Mouse (Mus musculus): ENCODE data around the gene Nemf. TPM values are rescaled to one million over a fixed set of nuclear protein-coding genes. Genes with fewer than 3 reads are reported as not detected.
"Not testable (repeated sequence)": the region's sequence is repeated elsewhere in the genome, so short reads cannot be mapped to it uniquely, and the experiment has no call there.

Gene Nemf
- polyA plus RNA-seq, 1 experiment, result 3.0 TPM

DNA sequence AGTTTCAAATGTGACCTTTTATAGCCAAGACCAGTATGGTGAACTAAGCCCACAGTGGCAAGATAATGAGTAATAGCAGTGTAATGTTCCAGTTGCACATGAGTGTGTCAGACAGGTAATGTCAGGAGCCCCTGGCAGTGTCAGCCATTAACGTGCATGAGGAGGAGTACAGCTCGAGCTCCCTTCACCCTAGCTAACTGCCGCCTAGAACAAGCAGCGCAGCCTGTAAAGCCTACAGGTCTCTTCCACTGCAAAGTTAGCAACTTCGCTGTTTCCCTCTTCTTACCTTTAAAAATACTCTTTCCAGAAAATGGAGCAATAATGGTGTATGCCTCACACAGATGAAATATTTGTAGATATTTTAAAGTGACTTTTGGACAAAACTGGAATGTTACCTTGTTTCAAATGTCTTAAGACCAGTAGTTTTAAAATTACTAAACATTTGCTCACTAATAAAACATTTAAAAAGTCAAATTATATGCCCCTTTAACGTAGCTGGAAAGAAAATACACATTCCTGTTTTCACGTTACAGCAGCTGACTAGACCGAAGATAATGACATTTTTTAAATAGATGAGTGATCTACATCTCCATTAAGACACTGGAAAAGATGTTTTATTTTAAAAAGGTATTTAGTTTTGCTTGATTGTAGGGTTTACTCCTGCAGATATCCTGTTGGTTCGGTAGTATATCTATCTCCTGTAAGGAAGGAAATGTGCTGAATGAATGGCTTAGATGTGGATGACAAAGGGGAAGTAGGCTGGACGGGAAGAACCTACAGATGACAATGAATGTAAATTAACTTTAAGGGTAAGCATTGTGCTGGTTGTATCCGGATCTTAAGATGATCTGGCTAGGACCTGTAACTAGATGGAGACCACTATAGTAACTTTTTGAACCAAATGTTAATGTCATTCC lies 17.1 kb upstream of the Nemf start:
- 8% methylated on average over 11 of the region's 11 CpGs for WGBS
- no peak for DNase-seq (ENCODE audit: low read depth, low spot score)

DNA sequence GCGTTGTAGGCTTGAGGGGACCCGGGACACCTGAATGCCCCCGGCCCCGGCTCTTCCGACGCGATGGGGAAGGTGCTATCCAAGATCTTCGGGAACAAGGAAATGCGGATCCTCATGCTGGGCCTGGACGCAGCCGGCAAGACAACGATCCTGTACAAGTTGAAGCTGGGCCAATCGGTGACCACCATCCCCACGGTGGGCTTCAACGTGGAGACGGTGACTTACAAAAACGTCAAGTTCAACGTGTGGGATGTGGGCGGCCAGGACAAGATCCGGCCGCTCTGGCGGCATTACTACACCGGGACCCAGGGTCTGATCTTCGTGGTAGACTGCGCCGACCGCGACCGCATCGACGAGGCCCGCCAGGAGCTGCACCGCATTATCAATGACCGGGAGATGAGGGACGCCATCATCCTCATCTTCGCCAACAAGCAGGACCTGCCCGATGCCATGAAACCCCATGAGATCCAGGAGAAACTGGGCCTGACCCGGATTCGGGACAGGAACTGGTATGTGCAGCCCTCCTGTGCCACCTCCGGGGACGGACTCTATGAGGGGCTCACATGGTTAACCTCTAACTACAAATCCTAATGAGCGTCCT lies 15.9 kb upstream of the Nemf start:
- WGBS, result under 1% methylated on average over 42 of the region's 42 CpGs

GRCm38 (mm10) chr12:69371854-69372671 lies 15.1 kb upstream of the Nemf start, which contains the start of the genes Arf6 and Gm9887:
TSS of gene Arf6 (plus strand) at chr12:69372150.
TSS of gene Gm9887 (minus strand) at chr12:69372458.
- under 1% methylated on average over 118 of the region's 121 CpGs for WGBS
- DNase-seq (ENCODE audit: low read depth, low spot score), result peak; percentile 87

More for the DNA sequence above, 15.9 kb upstream of the Nemf start:
- no peak for DNase-seq (ENCODE audit: low read depth, low spot score)

GRCm38 (mm10) chr12:69371421-69371853 lies 14.5 kb upstream of the Nemf start:
- peak; percentile 73 for DNase-seq (ENCODE audit: low read depth, low spot score)
- WGBS, result under 1% methylated on average over 24 of the region's 24 CpGs

GRCm38 (mm10) chr12:69370936-69371335 lies 14.0 kb upstream of the Nemf start:
- no peak for DNase-seq (ENCODE audit: low read depth, low spot score)
- 7% methylated on average over 7 of the region's 7 CpGs for WGBS

DNA sequence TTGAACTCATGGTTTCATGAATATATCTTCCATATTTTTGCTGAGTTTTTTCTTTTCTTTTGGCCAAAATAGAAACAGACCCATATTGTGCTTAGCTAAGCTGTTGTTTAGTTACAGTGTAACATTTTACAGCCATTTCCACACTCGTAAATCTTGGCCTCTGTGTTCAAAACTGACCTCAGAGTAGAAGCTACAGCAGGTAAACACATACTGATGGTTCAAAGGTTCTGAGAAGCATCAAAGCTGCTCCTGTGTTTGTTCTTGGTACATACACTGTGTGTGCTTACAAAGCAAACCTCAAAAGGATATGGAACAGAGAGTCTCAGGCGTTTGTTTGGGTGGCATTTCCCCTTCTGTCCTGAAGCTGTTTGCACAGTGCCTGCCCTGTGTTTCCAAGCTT lies 10.6 kb upstream of the Nemf start:
- DNase-seq (ENCODE audit: low read depth, low spot score), result peak; percentile 82
- WGBS, result 12% methylated on average over 2 of the region's 2 CpGs

GRCm38 (mm10) chr12:69366424-69366823 lies 9.5 kb upstream of the Nemf start:
- DNase-seq (ENCODE audit: low read depth, low spot score), result no peak

DNA sequence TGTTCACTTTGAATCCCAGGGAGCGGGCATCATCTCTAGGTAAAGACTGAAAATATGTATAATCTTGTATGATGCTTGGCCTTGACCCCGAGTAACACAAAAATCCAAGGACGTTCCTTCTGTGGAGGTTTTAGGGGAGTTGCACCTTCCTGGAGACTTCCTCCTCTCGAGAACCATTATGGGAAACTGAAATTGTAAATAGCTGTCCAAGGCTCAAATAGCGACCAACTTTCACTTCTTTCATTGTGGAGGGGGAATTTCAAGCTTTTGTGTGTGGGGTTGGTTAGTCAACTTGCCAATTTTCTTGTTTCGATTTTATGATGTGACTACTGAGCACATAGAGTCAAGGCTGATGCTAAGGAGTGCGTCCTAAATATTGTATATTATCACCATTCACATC lies 8.8 kb upstream of the Nemf start:
- no peak for DNase-seq (ENCODE audit: low read depth, low spot score)
- 80% methylated on average over 7 of the region's 7 CpGs for WGBS

GRCm38 (mm10) chr12:69363899-69364762 lies 7.2 kb upstream of the Nemf start:
- no peak for DNase-seq (ENCODE audit: low read depth, low spot score)
- 3% methylated on average over 32 of the region's 32 CpGs for WGBS

DNA sequence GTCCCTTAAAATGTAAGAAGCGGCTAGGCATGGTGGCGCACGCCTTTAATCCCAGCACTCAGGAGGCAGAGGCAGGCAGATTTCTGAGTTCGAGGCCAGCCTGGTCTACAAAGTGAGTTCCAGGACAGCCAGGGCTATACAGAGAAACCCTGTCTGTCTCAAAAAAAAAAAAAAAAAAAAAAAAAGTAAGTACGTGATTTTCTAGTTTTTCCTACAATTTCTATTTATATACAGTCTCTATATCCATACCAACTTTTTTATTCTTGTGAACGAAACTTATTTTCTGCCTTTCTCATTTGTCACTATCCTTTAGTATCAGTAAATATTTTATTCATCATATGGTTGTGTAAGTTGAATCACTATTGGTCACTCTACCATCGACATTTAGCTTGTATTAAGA lies 6.1 kb upstream of the Nemf start:
- WGBS, result 95% methylated on average over 7 of the region's 7 CpGs
- not testable (repeated sequence) for DNase-seq (ENCODE audit: low read depth, low spot score)

DNA sequence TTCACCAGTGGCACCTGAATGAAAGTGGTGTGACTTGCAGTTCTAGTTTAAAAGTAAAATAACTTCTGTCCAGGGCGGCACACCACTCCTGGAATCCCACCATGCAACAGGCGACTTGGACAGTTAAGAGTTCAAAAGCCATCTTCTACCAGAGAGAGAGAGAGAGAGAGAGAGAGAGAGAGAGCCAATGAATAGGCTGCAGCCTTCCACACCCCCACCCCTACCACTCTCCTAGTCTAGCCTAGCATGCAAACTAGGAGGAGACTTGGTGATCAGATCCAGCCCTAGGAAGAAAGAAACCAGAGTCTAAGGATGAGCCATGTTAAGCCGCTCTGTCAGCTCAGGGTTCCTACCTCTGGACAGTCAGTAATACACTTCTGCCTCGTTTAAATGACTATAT lies 5.4 kb upstream of the Nemf start:
- WGBS, result 54% methylated on average over 4 of the region's 4 CpGs

DNA sequence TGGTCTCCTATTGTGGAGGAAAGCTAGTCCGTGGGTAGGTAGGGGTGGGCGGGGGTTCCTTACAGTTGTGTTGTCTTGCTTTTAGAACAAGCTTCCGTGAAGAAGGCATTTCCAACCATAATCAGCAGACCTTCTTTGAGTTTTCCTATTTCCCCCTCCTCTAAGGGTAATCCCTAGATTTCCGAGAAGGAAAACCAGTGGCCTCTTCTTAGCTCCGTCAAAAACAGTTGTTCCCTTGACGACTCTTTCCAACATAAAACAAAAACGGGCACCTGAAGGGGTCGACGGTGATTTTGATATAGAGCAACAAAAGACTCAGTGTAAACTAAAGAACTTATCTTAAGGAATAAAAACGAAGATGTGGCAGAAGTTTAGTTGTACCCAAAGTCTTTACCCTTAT lies 5.0 kb upstream of the Nemf start:
- 4% methylated on average over 10 of the region's 10 CpGs for WGBS
- no peak for DNase-seq (ENCODE audit: low read depth, low spot score)

More for the DNA sequence above, 5.4 kb upstream of the Nemf start:
- no peak for DNase-seq (ENCODE audit: low read depth, low spot score)

DNA sequence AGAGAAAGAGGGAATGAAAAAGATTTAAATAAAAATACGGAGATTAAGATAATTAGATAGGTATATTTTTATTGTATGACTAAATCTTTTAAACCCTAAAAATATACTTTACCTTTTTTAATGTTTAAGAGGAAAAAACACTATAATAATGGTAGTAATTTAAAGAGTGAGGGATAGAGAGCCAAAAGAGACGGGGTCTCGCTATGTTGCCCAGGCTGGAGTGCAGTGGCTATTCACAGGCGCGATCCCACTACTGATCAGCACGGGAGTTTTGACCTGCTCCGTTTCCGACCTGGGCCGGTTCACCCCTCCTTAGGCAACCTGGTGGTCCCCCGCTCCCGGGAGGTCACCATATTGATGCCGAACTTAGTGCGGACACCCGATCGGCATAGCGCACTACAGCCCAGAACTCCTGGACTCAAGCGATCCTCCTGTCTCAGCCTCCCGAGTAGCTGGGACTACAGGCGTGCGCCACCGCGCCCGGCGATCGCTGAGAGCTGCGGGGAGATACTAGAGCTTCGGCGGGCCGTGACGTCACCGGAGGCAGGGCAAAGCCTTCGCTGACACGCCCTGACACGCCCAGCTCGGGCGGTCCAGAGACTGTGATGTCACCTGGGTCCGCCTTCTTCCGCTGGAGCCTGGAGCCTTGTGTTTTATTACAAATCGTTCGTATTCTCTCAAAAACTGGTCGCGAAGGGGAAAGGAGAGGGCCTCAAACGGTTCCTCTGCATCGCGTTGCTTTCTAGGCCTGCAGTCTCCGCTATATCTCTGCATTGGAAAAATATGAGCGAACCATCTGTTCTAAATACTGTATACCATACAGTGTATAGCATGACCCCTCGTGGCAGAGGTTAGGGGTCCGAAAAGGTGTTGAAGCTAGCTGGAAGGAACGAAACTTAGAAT lies 4.3 kb upstream of the Nemf start:
- DNase-seq (ENCODE audit: low read depth, low spot score), result peak; percentile 88
- under 1% methylated on average over 43 of the region's 50 CpGs for WGBS

- WGBS, result 11% methylated on average over 5 of the region's 5 CpGs
- no peak for DNase-seq (ENCODE audit: low read depth, low spot score)
Measured at GRCm38 (mm10) chr12:69360655-69360996, 3.7 kb upstream of the Nemf start.

DNA sequence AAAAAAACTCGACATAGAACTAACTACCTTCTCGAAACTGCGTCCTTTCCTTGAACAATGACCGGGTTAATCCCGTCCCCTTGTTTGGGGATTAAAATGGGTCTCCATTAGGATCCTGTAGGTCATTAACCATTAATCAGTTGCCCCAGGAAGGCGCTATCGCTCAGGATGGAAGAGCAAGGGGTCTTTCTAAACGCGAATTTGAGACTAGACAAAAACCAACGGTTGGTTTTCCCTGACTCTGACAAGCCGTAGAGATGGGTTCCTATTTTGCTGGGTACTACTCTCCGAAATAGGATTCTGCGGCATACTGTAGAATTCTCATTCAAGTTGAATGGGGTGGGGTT lies 308 bp upstream of the Nemf start:
- WGBS, result 4% methylated on average over 13 of the region's 13 CpGs
- DNase-seq (ENCODE audit: low read depth, low spot score), result no peak

GRCm38 (mm10) chr12:69351685-69352084 lies 5.3 kb downstream of the Nemf start:
- no peak for DNase-seq (ENCODE audit: low read depth, low spot score)
- WGBS, result 71% methylated on average over 1 of the region's 1 CpGs

DNA sequence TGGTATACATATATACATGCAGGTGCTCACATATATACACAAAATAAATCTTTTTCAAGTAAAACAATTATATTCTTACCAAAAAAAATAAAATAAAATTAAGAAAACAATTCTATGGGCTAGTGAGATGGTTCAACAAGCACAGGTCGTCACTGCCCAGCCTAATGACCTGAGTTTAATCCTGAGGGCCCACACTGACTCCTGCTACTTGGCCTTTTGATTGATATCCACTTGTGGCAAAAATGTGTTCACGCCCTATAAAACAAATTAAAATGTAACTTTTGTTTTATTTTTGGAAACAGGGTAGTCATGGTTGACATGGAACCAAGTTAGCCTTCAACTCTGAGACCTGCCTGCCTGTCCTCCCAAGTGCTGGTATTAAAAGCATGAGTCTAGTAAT lies 7.0 kb downstream of the Nemf start:
- 72% methylated on average over 2 of the region's 2 CpGs for WGBS
- DNase-seq (ENCODE audit: low read depth, low spot score), result no peak

- 83% methylated on average over 2 of the region's 2 CpGs for WGBS
- no peak for DNase-seq (ENCODE audit: low read depth, low spot score)
Measured at GRCm38 (mm10) chr12:69333547-69333946, 23.4 kb downstream of the Nemf start.

All from large intestine, adult 2 months (tissue).